Mouse (Mus musculus): Measurements from ENCODE around the gene Polr2h.
A peak's percentile ranks its signal among the peaks of the same experiment; 100 is the strongest.
"Not testable (repeated sequence)": the region's sequence is repeated elsewhere in the genome, so short reads cannot be mapped to it uniquely, and the experiment has no call there.

Polr2h gene

DNA sequence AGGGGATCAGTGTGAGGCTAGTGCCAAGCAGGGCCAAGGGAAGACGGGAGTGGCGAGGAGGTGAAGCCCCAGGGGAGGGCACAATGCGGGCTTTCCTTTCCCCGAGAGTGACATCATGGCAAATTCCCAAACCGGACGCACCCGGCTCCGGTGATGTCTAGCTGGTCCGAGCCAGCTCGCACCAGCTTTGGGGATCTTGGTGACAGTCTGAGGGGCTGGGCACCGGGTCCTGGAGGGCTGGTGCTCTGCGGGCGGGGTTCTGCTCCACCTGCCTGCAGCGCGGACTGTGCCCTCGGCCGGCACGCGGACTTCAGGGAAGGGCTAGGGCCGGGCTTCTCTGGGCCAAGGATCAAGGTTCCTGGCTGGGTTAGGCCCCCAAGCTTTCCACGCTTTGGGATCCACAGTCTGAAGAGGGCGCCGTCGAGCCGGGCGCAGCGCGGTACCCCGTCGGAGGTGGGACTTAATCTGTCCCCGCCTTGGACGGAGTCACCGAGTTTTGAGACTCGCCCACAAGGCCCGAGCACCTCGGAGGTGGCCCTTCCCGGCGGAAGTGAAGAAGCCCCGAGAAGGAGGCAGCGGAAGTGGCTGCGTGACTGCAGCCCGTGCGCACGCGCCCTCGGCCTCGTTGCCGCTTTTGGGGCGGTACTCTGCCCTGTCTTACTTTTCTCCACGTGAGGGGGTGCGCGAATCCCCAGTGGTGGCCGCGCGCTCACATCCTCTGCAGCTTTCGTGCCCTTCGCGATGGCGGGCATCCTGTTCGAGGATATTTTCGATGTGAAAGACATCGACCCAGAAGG, at the start of gene Polr2h, which contains the start of gene Clcn2:
TSS of gene Polr2h (plus strand) at position 485 of the 797 bp plus-strand sequence.
TSS of gene Clcn2 (minus strand) at position 566 of the 797 bp plus-strand sequence.
- DNase-seq (ENCODE audit: low read depth, low spot score): peak; percentile 94

DNA sequence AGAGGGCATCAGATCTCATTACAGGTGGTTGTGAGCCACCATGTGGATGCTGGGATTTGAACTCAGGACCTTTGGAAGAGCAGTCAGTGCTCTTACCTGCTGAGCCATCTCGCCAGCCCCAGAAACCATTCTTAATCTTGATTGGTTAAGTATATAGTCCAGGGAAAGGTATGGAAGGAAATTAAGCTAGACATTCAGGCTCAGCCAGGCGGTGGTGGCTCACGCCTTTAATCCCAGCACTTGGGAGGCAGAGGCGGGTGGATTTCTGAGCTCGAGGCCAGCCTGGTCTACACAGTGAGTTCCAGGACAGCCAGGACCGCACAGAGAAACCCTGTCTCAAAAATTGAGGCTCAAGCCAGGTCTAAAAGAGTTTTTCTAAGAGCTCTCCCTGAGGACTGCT, 49.5 kb upstream of the Polr2h start, which contains the start of gene Eif4g1:
TSS of gene Eif4g1 (plus strand) at position 301 of the 400 bp plus-strand sequence.
- DNase-seq (ENCODE audit: low read depth, low spot score): not testable (repeated sequence)

DNA sequence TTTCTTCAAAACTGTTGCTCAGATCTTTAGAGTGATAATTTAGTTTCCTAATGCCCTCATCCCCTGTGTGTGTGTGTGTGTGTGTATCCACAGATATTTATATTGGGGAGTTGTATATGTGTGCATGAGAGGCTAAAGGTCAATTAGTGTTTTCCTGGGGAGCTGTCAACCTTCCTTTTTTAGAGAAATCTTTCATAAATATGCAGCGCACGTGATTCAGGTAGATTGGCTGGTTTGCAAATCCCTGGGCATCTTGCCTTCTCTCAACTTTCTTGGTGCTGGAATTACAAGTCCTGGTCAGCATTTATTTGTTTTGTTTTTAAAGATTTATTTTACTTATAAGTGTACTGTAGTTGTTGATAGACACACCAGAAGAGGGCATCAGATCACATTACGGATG, 47.2 kb upstream of the Polr2h start:
- DNase-seq (ENCODE audit: low read depth, low spot score): no peak

DNA sequence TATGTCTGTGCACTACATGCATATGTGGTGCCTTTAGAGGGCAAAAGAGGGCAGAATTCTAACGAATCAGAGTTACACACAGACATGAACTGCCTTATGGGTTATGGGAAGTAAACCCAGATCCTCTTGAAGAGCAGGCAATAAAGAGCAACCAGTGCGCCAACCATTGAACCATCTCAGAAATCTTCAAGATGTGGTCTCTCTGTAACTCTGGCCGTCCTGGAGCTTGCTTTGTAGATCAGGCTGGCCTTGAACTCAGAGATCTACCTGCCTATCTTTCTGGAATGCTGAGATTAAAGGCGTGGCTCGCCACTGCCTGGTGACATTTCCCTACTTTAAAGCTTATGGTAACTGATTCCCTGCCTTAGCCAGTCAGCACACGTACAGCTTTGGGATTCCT, 45.6 kb upstream of the Polr2h start:
- DNase-seq (ENCODE audit: low read depth, low spot score): no peak

DNA sequence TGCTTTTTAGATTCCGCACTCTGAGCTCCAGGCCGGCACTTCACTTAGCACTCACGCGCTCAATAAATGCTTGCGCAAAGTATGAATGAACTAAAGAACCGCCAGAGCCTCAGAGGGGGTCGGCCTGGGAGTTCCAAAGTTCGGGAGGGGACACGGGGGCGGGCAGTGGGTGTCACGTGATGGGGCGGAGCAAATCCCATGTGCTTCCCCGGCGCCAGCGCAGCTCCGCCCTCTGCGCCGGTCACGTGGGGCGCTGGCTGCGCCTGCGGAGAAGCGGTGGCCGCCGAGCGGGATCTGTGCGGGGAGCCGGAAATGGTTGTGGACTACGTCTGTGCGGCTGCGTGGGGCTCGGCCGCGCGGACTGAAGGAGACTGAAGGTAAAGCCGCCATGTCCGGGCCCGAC, 45.0 kb upstream of the Polr2h start:
- peak; percentile 97 for DNase-seq (ENCODE audit: low read depth, low spot score)

DNA sequence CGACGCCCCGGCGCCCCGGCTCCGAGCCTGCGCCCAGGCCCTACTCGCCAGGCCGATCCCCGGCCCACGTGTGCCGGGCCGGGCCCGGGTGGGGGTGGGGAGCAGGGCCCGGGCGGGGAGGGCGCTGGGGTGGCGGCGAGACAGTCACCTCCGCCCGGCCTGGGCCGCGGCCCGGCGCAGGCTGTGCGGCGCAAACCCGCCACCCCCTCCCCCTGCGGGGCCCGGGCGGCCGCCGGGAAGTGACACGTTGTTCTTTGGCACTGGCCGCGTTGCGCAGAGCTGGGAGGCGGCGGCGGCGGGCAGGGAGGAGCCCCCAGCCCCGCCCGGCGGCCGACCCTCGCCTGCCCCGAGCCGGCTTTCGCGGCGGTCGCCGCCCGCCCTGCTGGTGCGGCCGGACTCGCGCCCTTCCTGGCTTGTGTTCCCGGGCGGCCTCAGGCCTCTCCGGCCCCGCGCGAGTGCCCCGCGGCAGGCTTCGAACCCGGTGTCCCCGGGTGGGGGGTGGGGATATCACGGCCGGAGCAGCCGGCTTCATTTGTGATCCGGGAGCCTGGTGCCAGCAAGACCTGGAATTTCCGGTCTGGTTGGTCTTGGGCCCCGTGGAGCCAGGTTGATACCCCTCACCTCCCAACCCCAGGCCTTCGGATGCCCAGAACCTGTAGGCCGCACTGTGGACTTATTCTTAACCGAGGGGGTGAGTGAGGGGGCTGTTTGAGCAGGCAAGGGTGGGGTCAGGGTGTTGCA, 44.3 kb upstream of the Polr2h start:
- no peak for DNase-seq (ENCODE audit: low read depth, low spot score)

DNA sequence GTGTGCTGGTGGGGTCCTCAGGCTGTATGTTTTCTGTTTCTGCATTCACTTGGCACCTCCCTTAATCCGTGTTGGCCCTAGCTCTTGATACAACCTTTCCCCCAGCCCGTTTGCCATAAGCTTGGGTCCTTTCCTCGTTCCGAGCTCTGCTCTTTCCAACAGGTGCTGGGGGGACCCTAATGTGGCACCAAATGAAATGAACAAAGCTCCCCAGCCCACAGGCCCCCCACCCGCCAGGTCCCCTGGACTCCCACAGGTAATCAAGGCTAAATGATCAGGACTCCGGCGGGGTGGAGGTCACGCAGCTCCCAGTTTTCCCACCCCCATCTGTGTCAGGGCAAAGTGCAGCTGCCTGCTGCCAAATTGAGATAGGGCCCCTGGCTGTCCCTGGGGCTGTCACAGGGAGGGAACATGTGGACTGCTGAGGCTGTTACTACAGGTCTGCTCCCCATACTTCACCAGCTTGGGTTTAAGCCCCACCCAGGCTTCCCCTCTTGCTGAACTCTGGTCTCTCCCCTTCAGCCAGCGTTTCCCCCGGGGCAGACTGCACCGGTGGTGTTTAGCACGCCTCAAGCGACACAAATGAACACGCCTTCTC, 43.7 kb upstream of the Polr2h start:
- no peak for DNase-seq (ENCODE audit: low read depth, low spot score)

DNA sequence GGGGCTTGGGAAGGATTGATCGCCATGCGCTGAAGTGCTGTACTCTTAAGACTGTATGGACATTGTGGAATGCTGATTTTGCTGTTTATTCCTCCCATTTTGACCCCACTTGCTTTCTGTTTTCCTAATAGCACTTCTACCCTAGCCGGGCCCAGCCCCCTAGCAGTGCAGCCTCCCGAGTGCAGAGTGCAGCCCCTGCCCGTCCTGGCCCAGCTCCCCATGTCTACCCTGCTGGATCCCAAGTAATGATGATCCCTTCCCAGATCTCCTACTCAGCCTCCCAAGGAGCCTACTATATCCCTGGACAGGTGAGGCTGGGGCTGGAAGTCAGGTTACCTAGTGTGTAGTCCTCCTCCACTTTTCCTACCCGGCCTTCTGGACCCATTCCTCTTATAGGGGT, 42.3 kb upstream of the Polr2h start:
- no peak for DNase-seq (ENCODE audit: low read depth, low spot score)

DNA sequence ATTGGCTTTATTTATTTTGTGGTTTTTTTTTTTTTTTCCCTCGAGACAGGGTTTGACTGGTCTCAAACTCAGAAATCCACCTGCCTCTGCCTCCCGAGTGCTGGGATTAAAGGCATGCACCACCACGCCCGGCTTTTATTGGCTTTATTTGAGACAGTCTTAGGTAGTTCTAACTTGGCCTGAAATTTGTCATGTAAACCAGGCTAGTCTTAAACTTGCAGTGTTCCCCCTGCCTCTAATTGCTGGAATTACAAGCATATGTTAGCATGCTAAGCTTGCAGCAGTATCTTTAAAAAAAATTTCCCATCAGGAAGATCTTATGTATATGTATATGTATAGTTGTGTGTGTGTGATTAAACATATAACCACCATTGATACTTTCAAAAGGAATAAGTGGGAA, 40.8 kb upstream of the Polr2h start:
- no peak for DNase-seq (ENCODE audit: low read depth, low spot score)

DNA sequence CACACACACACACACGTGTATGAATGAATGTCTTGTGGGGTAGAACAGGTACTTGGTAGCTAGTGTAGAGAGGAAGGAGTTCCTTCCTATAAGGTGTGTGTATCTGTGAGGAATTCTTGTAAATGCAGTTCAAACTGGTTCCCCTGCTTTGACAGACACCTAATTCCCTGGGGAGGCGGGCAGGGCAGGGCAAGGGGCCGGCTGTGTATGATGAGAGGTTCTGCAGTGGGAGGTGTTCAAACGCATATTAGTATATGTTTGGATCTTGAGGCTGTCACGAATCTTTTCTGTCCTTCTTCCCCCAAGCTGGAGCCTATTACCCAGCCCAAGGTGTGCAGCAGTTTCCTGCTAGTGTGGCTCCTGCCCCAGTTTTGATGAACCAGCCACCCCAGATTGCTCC, 40.1 kb upstream of the Polr2h start:
- no peak for DNase-seq (ENCODE audit: low read depth, low spot score)

DNA sequence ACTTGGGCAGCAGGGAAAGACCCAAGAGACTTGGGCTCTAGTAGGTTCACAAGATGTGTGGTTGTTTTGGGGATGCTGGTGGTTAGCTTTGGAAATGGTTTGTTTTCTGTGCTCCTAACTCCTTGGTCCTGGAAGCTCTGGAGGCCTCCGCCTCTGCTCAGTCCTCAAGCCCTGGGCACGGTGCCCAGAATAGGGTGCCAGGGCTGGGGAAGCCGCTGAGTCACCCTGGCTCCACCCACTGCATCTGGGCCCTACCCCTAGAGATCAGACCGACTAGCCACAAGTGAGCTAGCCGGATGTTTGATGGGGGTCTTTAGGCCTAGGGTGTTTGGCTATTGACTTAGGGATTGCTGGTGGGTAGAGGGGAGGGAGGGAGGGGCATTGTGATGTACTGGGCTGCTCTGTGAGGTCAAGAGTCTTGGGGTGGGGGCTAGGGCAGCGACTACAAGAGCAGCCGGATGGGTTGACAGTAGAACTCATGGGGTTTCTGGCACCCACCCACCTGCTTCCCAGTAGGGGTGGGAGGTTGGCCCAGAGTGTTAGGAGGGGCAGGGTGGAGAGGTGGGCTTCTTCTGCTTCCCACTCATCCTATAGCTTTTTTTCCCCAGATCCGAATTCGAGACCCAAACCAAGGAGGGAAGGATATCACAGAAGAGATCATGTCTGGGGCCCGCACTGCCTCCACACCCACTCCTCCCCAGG, 39.3 kb upstream of the Polr2h start:
- no peak for DNase-seq (ENCODE audit: low read depth, low spot score)

DNA sequence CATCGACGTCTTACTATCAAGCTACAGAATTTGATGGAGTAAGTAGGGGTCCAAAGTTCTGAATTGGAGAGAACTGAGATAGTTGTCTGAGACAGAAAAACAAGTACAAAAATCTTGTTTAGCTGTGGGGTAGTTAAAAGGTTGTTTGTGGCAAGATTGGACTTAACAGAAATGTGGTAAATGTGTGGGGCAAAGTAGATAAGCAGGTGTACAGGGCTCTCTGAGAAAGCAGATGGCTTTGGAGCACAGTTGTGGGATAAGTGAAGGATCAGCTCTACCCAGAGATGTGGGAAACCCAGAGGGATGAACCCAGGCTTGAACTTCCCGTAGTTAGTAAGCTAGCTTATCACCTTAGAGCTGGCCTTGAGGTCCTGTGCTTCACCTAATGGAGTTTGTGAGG, 26.7 kb upstream of the Polr2h start:
- no peak for DNase-seq (ENCODE audit: low read depth, low spot score)

DNA sequence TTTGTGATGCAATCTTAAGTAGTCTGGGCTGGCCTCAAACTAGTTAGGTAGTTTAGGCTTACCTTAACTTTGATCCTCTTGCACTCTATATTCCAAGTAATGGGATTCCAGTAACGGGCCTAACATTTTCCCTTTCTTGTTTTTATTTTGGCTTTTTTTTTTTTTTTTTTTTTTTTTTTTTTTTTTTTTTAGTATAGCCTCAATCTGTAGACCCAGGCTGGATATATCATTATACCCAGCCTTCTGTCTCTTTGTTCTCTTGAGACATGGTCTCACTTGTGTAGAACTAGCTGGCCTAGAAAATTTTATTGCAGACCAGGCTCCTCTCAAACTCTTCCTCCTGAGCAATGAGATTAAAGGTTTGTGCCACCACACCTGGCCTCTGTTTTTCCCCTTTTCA, 25.8 kb upstream of the Polr2h start:
- no peak for DNase-seq (ENCODE audit: low read depth, low spot score)

DNA sequence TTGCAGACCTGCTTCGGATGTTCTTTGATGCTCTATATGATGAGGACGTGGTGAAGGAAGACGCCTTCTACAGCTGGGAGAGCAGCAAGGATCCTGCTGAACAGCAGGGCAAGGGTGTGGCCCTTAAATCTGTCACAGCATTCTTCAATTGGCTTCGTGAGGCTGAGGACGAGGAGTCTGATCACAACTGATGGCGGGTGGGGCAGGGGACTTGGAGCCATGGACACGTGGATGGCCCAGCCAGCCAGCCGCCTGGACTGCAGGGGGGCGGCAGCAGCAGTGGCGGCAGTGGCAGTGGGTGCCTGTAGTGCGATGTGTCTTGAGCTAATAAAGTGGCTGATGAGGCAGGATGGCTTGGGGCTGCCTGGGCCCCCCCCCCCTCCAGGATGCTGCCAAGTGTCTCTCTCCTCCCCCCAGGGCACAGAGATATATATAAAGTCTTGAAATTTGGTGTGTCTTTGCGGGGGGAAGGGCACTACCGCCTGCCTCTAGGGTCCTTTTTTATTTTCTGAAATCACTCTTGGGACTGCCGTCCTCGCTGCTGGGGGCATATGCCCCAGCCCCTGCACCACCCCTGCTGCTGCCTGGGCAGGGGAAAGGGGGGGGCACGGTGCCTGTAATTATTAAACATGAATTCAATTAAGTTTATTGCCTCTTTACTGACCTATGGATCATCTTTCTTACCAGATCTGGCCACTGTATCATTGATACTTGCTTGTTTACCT, 25.1 kb upstream of the Polr2h start:
- no peak for DNase-seq (ENCODE audit: low read depth, low spot score)

DNA sequence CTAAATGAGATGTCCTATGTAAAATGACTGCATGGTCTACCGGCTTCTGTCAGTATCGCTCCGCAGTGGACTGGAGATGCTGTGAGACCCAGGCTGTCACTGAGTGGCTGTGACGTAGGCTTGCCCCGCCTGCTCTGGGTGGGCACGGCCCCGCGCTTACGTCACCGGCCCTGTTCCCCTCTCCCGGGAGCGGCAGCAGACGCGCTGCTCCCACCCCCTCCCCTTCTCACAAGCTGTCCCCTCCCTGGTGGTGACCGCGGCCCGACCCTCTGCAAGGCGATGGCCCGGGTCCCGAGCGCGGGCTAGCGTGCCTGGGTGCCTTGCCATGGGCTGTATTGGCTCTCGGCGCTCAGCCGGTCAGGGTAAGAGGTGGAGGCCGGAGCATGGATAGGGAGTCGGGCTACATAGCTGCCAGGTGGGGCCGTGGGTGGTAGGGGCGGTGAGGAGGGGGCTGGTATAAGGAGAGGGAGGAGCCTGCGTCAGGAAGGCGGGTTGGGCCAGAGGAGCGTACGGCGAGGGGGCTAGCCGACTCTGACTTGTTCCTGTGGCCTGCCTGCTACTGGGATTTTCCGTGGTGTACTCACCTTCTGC, 24.3 kb upstream of the Polr2h start, which contains the start of gene Fam131a:
TSS of gene Fam131a (plus strand) at position 131 of the 591 bp plus-strand sequence.
- peak; percentile 87 for DNase-seq (ENCODE audit: low read depth, low spot score)

DNA sequence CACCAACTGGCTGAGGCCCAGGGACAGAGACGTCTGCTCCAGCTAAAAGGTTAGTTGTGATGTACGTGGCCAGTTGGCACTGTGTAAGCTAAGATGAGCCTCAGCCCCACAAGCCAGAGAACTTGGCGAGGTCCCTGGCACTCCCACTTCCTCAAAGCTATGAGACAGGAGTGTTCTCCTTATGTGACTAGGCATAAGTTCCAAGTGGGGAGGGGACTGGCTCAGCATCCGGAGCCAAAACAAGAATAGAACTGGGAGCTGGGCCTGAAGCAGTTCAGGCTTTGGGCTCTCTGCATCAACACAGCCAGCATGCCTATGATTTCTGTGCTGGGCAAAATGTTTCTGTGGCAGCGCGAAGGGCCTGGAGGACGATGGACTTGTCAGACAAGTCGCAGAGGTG, 22.7 kb upstream of the Polr2h start:
- DNase-seq (ENCODE audit: low read depth, low spot score): no peak

DNA sequence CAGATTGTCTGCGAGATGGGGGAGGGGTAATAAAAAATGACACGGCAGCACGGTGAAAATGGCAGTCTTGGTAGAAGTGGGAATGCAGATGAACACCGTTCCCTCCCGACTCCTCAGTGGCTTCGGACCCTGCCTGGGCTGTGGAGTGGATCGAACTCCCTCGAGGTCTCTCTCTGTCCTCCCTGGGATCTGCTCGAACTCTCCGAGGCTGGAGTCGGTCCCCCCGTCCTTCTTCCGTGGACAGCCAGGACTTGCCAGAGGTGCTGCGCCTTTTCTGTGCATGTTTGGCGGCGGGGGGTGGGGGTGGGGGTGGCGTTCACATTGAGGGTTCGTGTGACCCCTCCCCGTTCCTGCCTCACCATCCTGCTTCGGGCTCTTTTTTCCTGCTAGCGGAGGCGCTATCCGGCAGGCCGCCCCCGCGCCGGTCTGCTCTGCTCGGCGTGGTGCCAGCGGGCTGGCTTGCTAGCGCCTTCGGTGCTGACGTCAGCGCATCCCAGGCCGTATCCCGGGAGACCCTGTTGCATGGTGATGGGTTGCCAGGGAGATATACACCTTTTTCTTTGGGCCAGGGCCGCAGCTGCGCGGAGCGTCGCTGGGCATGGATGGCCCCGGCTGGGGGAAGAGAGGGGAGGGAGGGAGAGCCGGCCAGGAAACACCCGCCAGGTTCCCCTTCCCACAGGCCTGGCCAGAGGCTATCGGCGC, 21.7 kb upstream of the Polr2h start:
- DNase-seq (ENCODE audit: low read depth, low spot score): peak; percentile 81

DNA sequence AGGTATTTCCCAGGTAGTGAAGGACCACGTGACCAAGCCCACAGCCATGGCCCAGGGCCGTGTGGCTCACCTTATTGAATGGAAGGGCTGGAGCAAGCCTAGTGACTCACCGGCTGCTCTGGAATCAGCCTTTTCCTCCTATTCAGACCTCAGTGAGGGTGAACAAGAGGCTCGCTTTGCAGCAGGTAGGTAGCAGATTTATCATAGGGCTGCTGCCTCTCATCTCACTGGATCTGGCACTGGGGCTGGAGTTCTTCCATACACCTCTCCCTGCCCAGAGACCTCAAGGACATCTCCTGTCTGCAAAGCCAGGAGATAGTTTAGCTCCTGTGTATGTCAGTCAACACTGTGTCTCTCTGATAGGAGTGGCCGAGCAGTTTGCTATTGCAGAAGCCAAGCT, 18.2 kb upstream of the Polr2h start:
- DNase-seq (ENCODE audit: low read depth, low spot score): no peak

DNA sequence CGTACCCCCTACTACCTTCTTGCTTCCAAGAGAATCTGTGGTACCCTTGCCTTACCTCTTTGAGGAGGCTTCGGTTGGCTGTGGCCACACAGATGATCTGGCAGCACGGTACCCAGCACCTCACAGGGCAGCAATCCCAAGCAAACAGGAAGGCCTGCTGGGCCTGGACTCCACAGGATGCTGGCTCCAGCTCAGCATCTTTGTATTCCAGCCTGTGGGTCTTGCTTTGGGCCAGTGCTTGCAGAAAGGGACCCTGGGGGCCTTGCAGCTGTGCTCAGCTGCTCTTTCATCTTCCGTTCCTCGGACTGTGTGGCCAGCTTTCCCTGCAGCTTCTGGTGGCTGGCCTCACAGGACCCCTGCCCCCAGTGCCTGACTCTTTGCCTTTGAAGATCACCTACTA, 17.4 kb upstream of the Polr2h start:
- no peak for DNase-seq (ENCODE audit: low read depth, low spot score)

DNA sequence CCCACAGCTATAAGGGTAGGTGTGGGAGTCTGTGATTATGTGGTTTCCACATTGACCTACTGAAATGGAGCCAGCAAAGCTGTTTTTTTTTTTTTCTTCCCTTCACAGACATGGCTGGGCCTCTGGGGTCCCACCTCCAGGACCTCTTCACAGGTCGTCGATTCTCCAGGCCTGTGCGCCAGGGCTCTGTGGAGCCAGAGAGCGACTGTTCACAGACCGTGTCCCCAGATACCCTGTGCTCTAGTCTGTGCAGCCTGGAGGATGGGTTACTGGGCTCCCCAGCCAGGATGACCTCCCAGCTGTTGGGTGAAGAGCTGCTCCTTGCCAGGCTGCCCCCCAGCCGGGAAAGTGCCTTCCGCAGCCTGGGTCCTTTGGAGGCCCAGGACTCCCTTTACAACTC, 16.1 kb upstream of the Polr2h start:
- no peak for DNase-seq (ENCODE audit: low read depth, low spot score)
